Comparison of ENCODE assay signal across 17 mouse cellular contexts in genomic region chr7:125828561-125828960, GRCm38 (mm10).
DNase-seq lines count a peak whose midpoint lies in the region; ATAC-seq and TF ChIP-seq lines count a peak whose summit lies in the region.
"Had no signal": no experiment of that assay in that cellular context is flagged by ENCODE, and none has a peak within 500 bp of the region (broad histone marks: within the 10 kb centered on the region; RNA-seq: fewer than 3 reads in every experiment).

No protein-coding gene starts in this region.

- H3K9me3 ChIP-seq in forebrain, embryonic 12.5 days: no peaks in the 10 kb centered on the region
- no peaks in the 10 kb centered on the region for H3K9me3 ChIP-seq in forebrain, postnatal 0 days (ENCODE audit: low read length)
- H3K9me3 ChIP-seq in hindbrain, embryonic 14.5 days (ENCODE audit: control insufficient read depth, low read length): no peaks in the 10 kb centered on the region
- no peaks in the 10 kb centered on the region for H3K9me3 ChIP-seq in hindbrain, embryonic 10.5 days
- H3K9me3 ChIP-seq in forebrain, embryonic 16.5 days (ENCODE audit: control insufficient read depth, low read length): no peaks in the 10 kb centered on the region
- H3K9me3 ChIP-seq: kidney, embryonic 15.5 days; liver, embryonic 12.5 days had no signal

- no peak overlapping the region for H3K4me3 ChIP-seq in forebrain, embryonic 12.5 days (replicated peaks)
- no peak overlapping the region for H3K4me3 ChIP-seq in forebrain, postnatal 0 days (ENCODE audit: low read depth, low read length)
- no peak overlapping the region for H3K4me3 ChIP-seq in hindbrain, embryonic 14.5 days (replicated peaks; ENCODE audit: low read length)
- H3K4me3 ChIP-seq in hindbrain, embryonic 10.5 days: no peak overlapping the region
- H3K4me3 ChIP-seq in forebrain, embryonic 16.5 days (replicated peaks; ENCODE audit: low read length): no peak overlapping the region
- H3K4me3 ChIP-seq: kidney, embryonic 15.5 days; layer of hippocampus, adult 2 months; liver, embryonic 12.5 days had no signal

- H3K9ac ChIP-seq in forebrain, embryonic 12.5 days: no peak overlapping the region
- H3K9ac ChIP-seq in forebrain, postnatal 0 days: no peak overlapping the region
- H3K9ac ChIP-seq in hindbrain, embryonic 14.5 days: no peak overlapping the region
- H3K9ac ChIP-seq in forebrain, embryonic 16.5 days (replicated peaks; ENCODE audit: low read depth, low read length): no peak overlapping the region
- H3K9ac ChIP-seq: kidney, embryonic 15.5 days; liver, embryonic 12.5 days had no signal

- WGBS in forebrain, embryonic 12.5 days: 77% methylated on average over 5 of the region's 5 CpGs
- WGBS in forebrain, postnatal 0 days: 61% methylated on average over 5 of the region's 5 CpGs
- WGBS in hindbrain, embryonic 14.5 days: 77% methylated on average over 5 of the region's 5 CpGs
- 79% methylated on average over 5 of the region's 5 CpGs for WGBS in hindbrain, embryonic 10.5 days
- 47% methylated on average over 5 of the region's 5 CpGs for WGBS in forebrain, embryonic 16.5 days

- no peak for ATAC-seq in forebrain, embryonic 12.5 days (ENCODE audit: low FRiP score)
- no peak for ATAC-seq in forebrain, postnatal 0 days
- ATAC-seq in hindbrain, embryonic 14.5 days (ENCODE audit: low FRiP score): no peak
- peak; percentile 35; the same call in 1 of the 2 replicates for ATAC-seq in forebrain, embryonic 16.5 days
- ATAC-seq: inflammation-experienced regulatory T-cells, adult 6 months; liver, embryonic 12.5 days; Patski had no signal

- no peak overlapping the region for H3K4me2 ChIP-seq in forebrain, embryonic 12.5 days
- no peak overlapping the region for H3K4me2 ChIP-seq in forebrain, postnatal 0 days (ENCODE audit: low read depth)
- no peak overlapping the region for H3K4me2 ChIP-seq in hindbrain, embryonic 14.5 days (replicated peaks)
- no peak overlapping the region for H3K4me2 ChIP-seq in forebrain, embryonic 16.5 days (ENCODE audit: low read length)
- H3K4me2 ChIP-seq: kidney, embryonic 15.5 days; liver, embryonic 12.5 days had no signal

- peaks cover 16% of the 10 kb centered on the region for H3K4me1 ChIP-seq in forebrain, embryonic 12.5 days
- peaks cover 10% of the 10 kb centered on the region for H3K4me1 ChIP-seq in forebrain, postnatal 0 days (ENCODE audit: insufficient read depth)
- H3K4me1 ChIP-seq in hindbrain, embryonic 14.5 days (replicated peaks; ENCODE audit: control insufficient read depth, insufficient read depth, low read length): peaks cover 15% of the 10 kb centered on the region; the same call in 1 of the 2 replicates
- H3K4me1 ChIP-seq in hindbrain, embryonic 10.5 days (replicated peaks): peaks cover 32% of the 10 kb centered on the region
- peaks cover 31% of the 10 kb centered on the region for H3K4me1 ChIP-seq in forebrain, embryonic 16.5 days (replicated peaks; ENCODE audit: control insufficient read depth, insufficient read depth, low read length)

- TF ChIP-seq CTCF in forebrain, postnatal 0 days (IDR thresholded peaks at IDR 0.05; ENCODE audit: low read depth): no peak

- no peak for DNase-seq in forebrain, postnatal 0 days
- DNase-seq in hindbrain, embryonic 14.5 days (ENCODE audit: low spot score): no peak
- DNase-seq in hindbrain, embryonic 10.5 days (ENCODE audit: low spot score): no peak
- peak; percentile 20 for DNase-seq in MN1 (ENCODE audit: low spot score)
- DNase-seq in right cerebral cortex, postnatal 10 days (ENCODE audit: low spot score in 2 of 2): no peak
- DNase-seq in frontal cortex, postnatal 14 days (ENCODE audit: low spot score in 2 of 2): no peak
- DNase-seq: cerebellum, adult 2 months; gastrocnemius, postnatal 25 days; right cerebral cortex, adult 18-20 months had no signal

- H3K36me3 ChIP-seq in forebrain, embryonic 12.5 days (replicated peaks): peaks cover 5% of the 10 kb centered on the region; the same call in 1 of the 2 replicates
- no peaks in the 10 kb centered on the region for H3K36me3 ChIP-seq in forebrain, postnatal 0 days (ENCODE audit: insufficient read depth)
- peaks cover 6% of the 10 kb centered on the region; the same call in 1 of the 2 replicates for H3K36me3 ChIP-seq in hindbrain, embryonic 14.5 days (replicated peaks; ENCODE audit: control insufficient read depth, insufficient read depth)
- peaks cover 14% of the 10 kb centered on the region for H3K36me3 ChIP-seq in hindbrain, embryonic 10.5 days
- H3K36me3 ChIP-seq in forebrain, embryonic 16.5 days (ENCODE audit: control insufficient read depth, insufficient read depth): no peaks in the 10 kb centered on the region

- no peaks in the 10 kb centered on the region for H3K27me3 ChIP-seq in forebrain, embryonic 12.5 days
- H3K27me3 ChIP-seq in forebrain, postnatal 0 days (ENCODE audit: insufficient read depth, low read length): no peaks in the 10 kb centered on the region
- no peaks in the 10 kb centered on the region for H3K27me3 ChIP-seq in hindbrain, embryonic 14.5 days (ENCODE audit: control insufficient read depth, insufficient read depth, low read length)
- no peaks in the 10 kb centered on the region for H3K27me3 ChIP-seq in hindbrain, embryonic 10.5 days (ENCODE audit: insufficient read depth, poor library complexity, severe bottlenecking)
- H3K27me3 ChIP-seq in forebrain, embryonic 16.5 days (replicated peaks; ENCODE audit: control insufficient read depth, insufficient read depth, low read length): no peaks in the 10 kb centered on the region
- H3K27me3 ChIP-seq: kidney, embryonic 15.5 days; liver, embryonic 12.5 days; Patski had no signal

- H3K27ac ChIP-seq in forebrain, embryonic 12.5 days: peak overlapping the region; percentile 46; the same call in 1 of the 2 replicates
- no peak overlapping the region for H3K27ac ChIP-seq in forebrain, postnatal 0 days (ENCODE audit: low read depth, low read length)
- H3K27ac ChIP-seq in hindbrain, embryonic 14.5 days: peak overlapping the region; percentile 62; the same call in 1 of the 2 replicates
- H3K27ac ChIP-seq in hindbrain, embryonic 10.5 days: no peak overlapping the region
- peak overlapping the region; percentile 46 for H3K27ac ChIP-seq in forebrain, embryonic 16.5 days (ENCODE audit: low read length)
- H3K27ac ChIP-seq: layer of hippocampus, adult 2 months; liver, embryonic 12.5 days; macrophage had no signal

Comparison
In these comparisons a context has a peak if more than half of its experiments do, and no peak if none do; other contexts are left out.
1. H3K27ac ChIP-seq: peak in forebrain, embryonic 12.5 days (single experiment), hindbrain, embryonic 14.5 days (single experiment) and forebrain, embryonic 16.5 days (single experiment); none in forebrain, postnatal 0 days (single experiment) and hindbrain, embryonic 10.5 days (single experiment).